Comparison of ENCODE assay signal across 17 mouse cellular contexts in genomic region chr10:111157241-111157659, GRCm38 (mm10). TPM values are rescaled to one million over a fixed set of nuclear protein-coding genes. Genes with fewer than 3 reads are reported as not detected.
DNase-seq lines count a peak whose midpoint lies in the region; ATAC-seq lines count a peak whose summit lies in the region.
"Had no signal": no experiment of that assay in that cellular context is flagged by ENCODE, and none has a peak within 500 bp of the region (broad histone marks: within the 10 kb centered on the region; RNA-seq: fewer than 3 reads in every experiment).

No protein-coding gene starts in this region.

- 85% methylated on average over 7 of the region's 7 CpGs for WGBS in liver, embryonic 11.5 days

- H3K9me3 ChIP-seq in liver, embryonic 11.5 days (ENCODE audit: control insufficient read depth, low read length): no peaks in the 10 kb centered on the region
- H3K9me3 ChIP-seq: forebrain, embryonic 15.5 days; limb, embryonic 13.5 days; lung, embryonic 15.5 days had no signal

- H3K4me3 ChIP-seq in liver, embryonic 11.5 days (ENCODE audit: low read depth, low read length): no peak overlapping the region
- H3K4me3 ChIP-seq: forebrain, embryonic 15.5 days; limb, embryonic 13.5 days; lung, embryonic 15.5 days; myocyte had no signal

- H3K4me1 ChIP-seq in liver, embryonic 11.5 days (replicated peaks; ENCODE audit: control insufficient read depth, insufficient read depth, low read length): no peaks in the 10 kb centered on the region; the same call in 1 of the 2 replicates
- H3K4me1 ChIP-seq: forebrain, embryonic 15.5 days; limb, embryonic 13.5 days; lung, embryonic 15.5 days had no signal

- peak; percentile 16 for DNase-seq in liver, embryonic 11.5 days (ENCODE audit: low spot score)
- DNase-seq in liver: no peak
- peak; percentile 42 to 55 for DNase-seq in thymus, postnatal 10 days (ENCODE audit: low spot score in 2 of 2)
- no peak for DNase-seq in layer of hippocampus, adult 9-10 months (ENCODE audit: low spot score)
- no peak for DNase-seq in layer of hippocampus, adult 8-10 months (ENCODE audit: low spot score in 2 of 2)
- no peak for DNase-seq in lung, postnatal 10 days
- DNase-seq: adrenal gland, postnatal 10 days; cerebellum, adult 9-11 months; gastrocnemius, postnatal 36 days; layer of hippocampus, postnatal 36 days; right cerebral cortex, postnatal 14 days had no signal

- H3K36me3 ChIP-seq in liver, embryonic 11.5 days (ENCODE audit: control insufficient read depth, insufficient read depth, low read length): no peaks in the 10 kb centered on the region
- H3K36me3 ChIP-seq: forebrain, embryonic 15.5 days; limb, embryonic 13.5 days; lung, embryonic 15.5 days had no signal

- no peaks in the 10 kb centered on the region for H3K27me3 ChIP-seq in liver, embryonic 11.5 days (replicated peaks; ENCODE audit: control insufficient read depth, insufficient read depth, low read length)
- H3K27me3 ChIP-seq: forebrain, embryonic 15.5 days; limb, embryonic 13.5 days; lung, embryonic 15.5 days had no signal

- H3K27ac ChIP-seq in liver, embryonic 11.5 days (ENCODE audit: low read depth, low read length): no peak overlapping the region
- H3K27ac ChIP-seq: forebrain, embryonic 15.5 days; limb, embryonic 13.5 days; lung, embryonic 15.5 days had no signal

- H3K9ac ChIP-seq in liver, embryonic 11.5 days (ENCODE audit: low read depth, low read length): no peak overlapping the region
- H3K9ac ChIP-seq: forebrain, embryonic 15.5 days; limb, embryonic 13.5 days; lung, embryonic 15.5 days had no signal

- no peak overlapping the region for H3K4me2 ChIP-seq in liver, embryonic 11.5 days
- H3K4me2 ChIP-seq: forebrain, embryonic 15.5 days; limb, embryonic 13.5 days; lung, embryonic 15.5 days had no signal

- no peak for ATAC-seq in liver, embryonic 11.5 days (replicated peaks; ENCODE audit: low FRiP score)
- ATAC-seq in CD4-positive, CD25-positive, alpha-beta regulatory T cell, adult 4 months: peak; percentile 83
- ATAC-seq in inflammation-experienced regulatory T-cells, adult 6 months: peak; percentile 82
- ATAC-seq: forebrain, embryonic 15.5 days had no signal

RNA-seq across cellular contexts. Expression of gene Osbpl8, which starts 7.3 kb away (rescaled TPM):
- polyA plus RNA-seq in liver, embryonic 11.5 days (2014; fragmentation: Nextera tagmentation; extraction: Ambion mirVana): 10.9 and 11.2 TPM in 2 replicates
- polyA plus RNA-seq in CD4-positive, CD25-positive, alpha-beta regulatory T cell, adult 4 months (2017; shearing (Covaris generic)): 10 to 100 TPM; 12.9 to 13.2 TPM
- polyA plus RNA-seq in inflammation-experienced regulatory T-cells, adult 6 months (2017; shearing (Covaris generic)): 10 to 100 TPM; 13.7 to 16.3 (median 15.3) TPM
- total RNA-seq in layer of hippocampus, adult 8-10 months (2022): 10 to 100 TPM; 58.5 to 65.7 (median 62.7) TPM

Comparison
In these comparisons a context has a peak if more than half of its experiments do, and no peak if none do; other contexts are left out.
1. DNase-seq: peak in liver, embryonic 11.5 days (single experiment) and thymus, postnatal 10 days (2 of 2); none in liver (single experiment), layer of hippocampus, adult 9-10 months (single experiment), layer of hippocampus, adult 8-10 months (0 of 2) and lung, postnatal 10 days (single experiment).